Mouse (Mus musculus): ENCODE data around the gene Myh6. TPM values are rescaled to one million over a fixed set of nuclear protein-coding genes. Genes with fewer than 3 reads are reported as not detected.

The Myh6 gene
- polyA plus RNA-seq, 1 experiment: not detected

DNA sequence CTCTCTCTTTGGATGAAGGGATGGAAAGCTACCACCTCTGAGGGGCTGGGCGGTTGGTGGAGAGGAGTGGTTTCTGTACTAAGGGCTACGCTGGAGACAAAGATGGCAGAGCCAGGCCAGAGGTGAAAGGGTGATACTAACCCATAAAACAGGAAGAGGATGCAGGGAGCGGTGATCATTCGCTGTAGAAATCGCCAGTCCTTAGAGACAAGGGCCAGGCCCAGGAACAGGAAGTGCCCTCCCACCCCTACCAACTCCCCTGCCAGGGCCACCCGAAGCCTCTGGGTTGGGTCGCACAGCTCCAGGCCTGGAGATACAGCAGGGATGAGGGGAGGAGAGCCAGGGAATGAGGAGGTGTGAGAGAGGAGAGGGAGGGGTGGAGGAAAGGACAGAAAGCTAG is 58.0 kb downstream of the Myh6 start:
- no peak overlapping the region for H3K27ac ChIP-seq (ENCODE audit: insufficient read depth, low read depth, low read length)
- no peak for TF ChIP-seq CTCF (IDR thresholded peaks at IDR 0.05; ENCODE audit: extremely low read depth, insufficient read length, insufficient replicate concordance, low read depth, low read length)
- TF ChIP-seq POLR2A (IDR thresholded peaks at IDR 0.05; ENCODE audit: low read depth, low read length): no peak
- H3K27me3 ChIP-seq (ENCODE audit: control insufficient read depth, insufficient read depth, low read length): peaks cover 15% of the 10 kb centered on the region
- no peak overlapping the region for H3K4me3 ChIP-seq (ENCODE audit: low read depth, low read length)
- 83% methylated on average over 7 of the region's 7 CpGs for WGBS
- H3K4me1 ChIP-seq (ENCODE audit: control insufficient read depth, insufficient read depth, insufficient read length, low read length): peaks cover 6% of the 10 kb centered on the region
- no peaks in the 10 kb centered on the region for H3K36me3 ChIP-seq (ENCODE audit: control insufficient read depth, insufficient read depth, low read length)

DNA sequence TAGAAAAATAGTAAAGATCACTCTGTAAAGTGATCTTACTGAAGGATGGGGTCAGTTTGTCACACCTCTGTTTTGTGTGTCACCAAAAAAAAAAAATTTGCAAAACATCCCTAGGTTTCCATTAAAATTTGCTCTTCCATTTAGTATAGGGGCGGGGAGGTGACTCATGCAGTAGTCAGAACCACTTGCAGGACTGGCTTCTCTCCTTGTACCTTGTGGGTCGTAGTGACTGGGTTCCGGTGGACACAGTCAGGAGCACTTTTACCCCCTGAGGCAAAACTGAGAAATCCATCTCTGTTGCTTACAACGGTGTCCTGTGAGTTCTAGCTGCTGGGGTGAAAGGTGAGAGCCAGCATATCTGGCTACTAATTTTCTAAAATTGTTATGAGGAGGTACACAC is 63.1 kb downstream of the Myh6 start:
- Histone ChIP-seq H3K4me3 (ENCODE audit: low read depth, low read length) (no peak overlapping the region), H3K27me3 (ENCODE audit: control insufficient read depth, insufficient read depth, low read length) (no peaks in the 10 kb centered on the region), H3K36me3 (ENCODE audit: control insufficient read depth, insufficient read depth, low read length) (no peaks in the 10 kb centered on the region; the same call in 1 of the 2 replicates), H3K4me1 (ENCODE audit: control insufficient read depth, insufficient read depth, insufficient read length, low read length) (no peaks in the 10 kb centered on the region; the same call in 1 of the 2 replicates), H3K27ac (ENCODE audit: insufficient read depth, low read depth, low read length) (no peak overlapping the region)
- WGBS: 91% methylated on average over 4 of the region's 4 CpGs
- TF ChIP-seq POLR2A (IDR thresholded peaks at IDR 0.05; ENCODE audit: low read depth, low read length) (no peak), CTCF (IDR thresholded peaks at IDR 0.05; ENCODE audit: extremely low read depth, insufficient read length, insufficient replicate concordance, low read depth, low read length) (no peak)

DNA sequence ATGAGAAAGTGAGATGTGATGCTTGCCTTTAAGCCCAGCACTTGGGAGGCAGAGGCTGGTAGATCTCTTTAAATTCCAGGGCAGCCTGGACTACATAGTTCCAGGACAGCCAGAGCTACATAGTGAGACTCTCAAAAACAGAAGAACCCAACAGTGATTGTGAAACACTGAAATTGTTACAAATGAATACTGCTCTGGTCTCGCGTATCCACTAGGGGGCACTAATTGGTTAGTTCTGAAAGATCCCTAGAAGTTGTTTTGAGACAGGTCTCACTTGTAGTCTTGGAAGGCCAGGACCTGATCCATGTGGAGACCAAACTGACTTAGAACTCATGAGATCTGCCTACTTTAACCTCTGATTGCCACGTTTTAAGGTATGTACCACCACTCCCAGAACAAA is 66.3 kb downstream of the Myh6 start:
- H3K27ac ChIP-seq (ENCODE audit: insufficient read depth, low read depth, low read length): no peak overlapping the region
- H3K4me1 ChIP-seq (ENCODE audit: control insufficient read depth, insufficient read depth, insufficient read length, low read length): no peaks in the 10 kb centered on the region; the same call in 1 of the 2 replicates
- H3K27me3 ChIP-seq (ENCODE audit: control insufficient read depth, insufficient read depth, low read length): no peaks in the 10 kb centered on the region
- TF ChIP-seq CTCF (IDR thresholded peaks at IDR 0.05; ENCODE audit: extremely low read depth, insufficient read length, insufficient replicate concordance, low read depth, low read length) (0 out of 2 replicates have a peak, but pooled peaks have one; percentile 21), POLR2A (IDR thresholded peaks at IDR 0.05; ENCODE audit: low read depth, low read length) (no peak)
- no peak overlapping the region for H3K4me3 ChIP-seq (ENCODE audit: low read depth, low read length)
- H3K36me3 ChIP-seq (ENCODE audit: control insufficient read depth, insufficient read depth, low read length): peaks cover 22% of the 10 kb centered on the region
- WGBS: under 1% methylated on average over 3 of the region's 3 CpGs

DNA sequence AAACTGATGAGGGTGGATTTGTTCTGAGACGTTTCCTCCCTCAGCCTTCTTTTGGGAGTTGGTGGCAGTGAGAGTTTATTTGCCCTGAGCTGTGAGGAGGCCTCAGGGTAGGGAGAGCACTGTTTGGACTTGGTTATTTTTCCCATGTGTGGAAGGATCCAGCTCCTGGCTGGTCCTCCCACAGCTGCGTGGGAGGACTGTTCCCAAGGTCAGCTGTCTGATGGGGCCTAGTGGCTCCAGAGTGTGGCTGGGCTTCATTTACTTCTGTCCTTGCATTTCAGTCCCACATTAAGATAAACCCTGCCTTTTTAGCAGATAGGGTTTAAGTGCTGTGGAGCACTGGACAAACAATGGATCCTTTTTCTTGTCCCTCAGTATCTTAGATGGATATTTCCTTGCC is 69.3 kb downstream of the Myh6 start:
- peaks cover 2% of the 10 kb centered on the region; the same call in 1 of the 2 replicates for H3K4me1 ChIP-seq (ENCODE audit: control insufficient read depth, insufficient read depth, insufficient read length, low read length)
- H3K27me3 ChIP-seq (ENCODE audit: control insufficient read depth, insufficient read depth, low read length): no peaks in the 10 kb centered on the region
- 60% methylated on average over 2 of the region's 2 CpGs for WGBS
- TF ChIP-seq CTCF (IDR thresholded peaks at IDR 0.05; ENCODE audit: extremely low read depth, insufficient read length, insufficient replicate concordance, low read depth, low read length) (no peak), POLR2A (IDR thresholded peaks at IDR 0.05; ENCODE audit: low read depth, low read length) (no peak)
- H3K27ac ChIP-seq (ENCODE audit: insufficient read depth, low read depth, low read length): no peak overlapping the region
- peaks cover 22% of the 10 kb centered on the region for H3K36me3 ChIP-seq (ENCODE audit: control insufficient read depth, insufficient read depth, low read length)
- H3K4me3 ChIP-seq (ENCODE audit: low read depth, low read length): no peak overlapping the region

DNA sequence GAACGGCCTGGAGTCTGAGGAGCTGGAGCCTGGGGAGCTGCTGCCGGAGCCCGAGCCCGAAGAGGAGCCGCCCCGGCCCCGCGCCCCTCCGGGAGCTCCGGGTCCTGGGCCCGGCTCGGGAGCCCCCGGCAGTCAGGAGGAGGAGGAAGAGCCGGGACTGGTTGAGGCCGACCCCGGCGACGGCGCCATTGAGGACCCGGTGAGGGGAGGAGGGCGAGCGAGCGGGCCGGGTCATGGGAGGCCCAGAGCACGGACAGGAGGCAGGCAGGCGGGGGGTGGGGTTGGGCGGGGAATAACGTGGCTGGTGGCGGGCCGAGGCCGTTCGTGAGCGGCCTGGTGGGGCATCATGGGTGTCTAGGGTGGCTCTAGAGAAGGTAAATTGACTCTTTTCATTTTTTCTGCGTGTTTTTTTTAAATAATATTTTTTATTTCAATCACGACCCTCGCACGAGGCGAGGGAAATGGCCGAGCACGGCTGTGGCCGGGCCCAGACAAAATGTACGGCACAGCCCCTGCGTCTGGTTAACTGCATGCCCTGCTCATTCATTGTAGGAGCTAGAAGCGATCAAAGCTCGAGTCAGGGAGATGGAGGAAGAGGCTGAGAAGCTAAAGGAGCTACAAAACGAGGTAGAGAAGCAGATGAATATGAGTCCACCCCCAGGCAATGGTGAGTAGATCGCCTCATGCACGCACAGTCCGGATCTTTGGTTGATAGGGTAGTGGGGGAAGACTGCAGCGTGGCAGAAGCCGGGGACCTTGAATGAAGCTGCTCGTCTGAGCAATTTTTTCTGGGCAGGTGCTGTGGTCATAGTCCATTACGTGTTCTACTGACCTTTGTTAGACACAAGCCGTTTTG is 72.2 kb downstream of the Myh6 start:
- WGBS: 1% methylated on average over 54 of the region's 54 CpGs
- Histone ChIP-seq H3K27me3 (ENCODE audit: control insufficient read depth, insufficient read depth, low read length) (no peaks in the 10 kb centered on the region), H3K36me3 (ENCODE audit: control insufficient read depth, insufficient read depth, low read length) (peaks cover 22% of the 10 kb centered on the region), H3K4me3 (ENCODE audit: low read depth, low read length) (peak overlapping the region; percentile 91), H3K4me1 (ENCODE audit: control insufficient read depth, insufficient read depth, insufficient read length, low read length) (peaks cover 2% of the 10 kb centered on the region; the same call in 1 of the 2 replicates), H3K27ac (ENCODE audit: insufficient read depth, low read depth, low read length) (peak overlapping the region; percentile 50)
- TF ChIP-seq CTCF (IDR thresholded peaks at IDR 0.05; ENCODE audit: extremely low read depth, insufficient read length, insufficient replicate concordance, low read depth, low read length) (no peak), POLR2A (IDR thresholded peaks at IDR 0.05; ENCODE audit: low read depth, low read length) (no peak)

DNA sequence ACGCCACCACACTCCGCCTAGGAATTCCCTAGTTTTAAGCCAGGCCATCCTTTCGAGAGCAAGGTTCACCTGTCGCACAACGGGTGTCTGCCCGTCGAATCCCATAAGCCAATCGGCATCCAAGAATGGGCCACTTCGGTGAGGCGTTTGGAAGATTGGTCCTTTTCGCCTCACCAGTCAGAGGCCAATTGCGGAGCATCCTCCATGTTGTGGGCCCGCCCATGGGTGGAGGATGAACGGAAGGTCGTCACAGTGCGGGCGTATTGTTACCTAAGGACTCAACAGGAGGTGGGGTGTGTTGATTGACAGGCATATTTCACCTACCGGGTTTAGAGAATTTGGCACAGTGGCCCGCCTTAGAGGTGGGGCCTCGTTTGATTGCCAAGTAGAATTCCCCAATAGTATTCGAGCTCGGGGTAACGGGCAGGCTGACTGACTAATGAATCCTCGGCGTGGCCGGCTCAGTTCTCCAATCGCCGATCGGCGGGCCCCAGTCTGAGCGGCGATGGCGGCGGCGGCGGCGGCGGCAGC is 73.0 kb downstream of the Myh6 start:
- H3K36me3 ChIP-seq (ENCODE audit: control insufficient read depth, insufficient read depth, low read length): peaks cover 22% of the 10 kb centered on the region
- TF ChIP-seq POLR2A (IDR thresholded peaks at IDR 0.05; ENCODE audit: low read depth, low read length) (peak; percentile 61; the same call in 1 of the 2 replicates), CTCF (IDR thresholded peaks at IDR 0.05; ENCODE audit: extremely low read depth, insufficient read length, insufficient replicate concordance, low read depth, low read length) (no peak)
- H3K27ac ChIP-seq (ENCODE audit: insufficient read depth, low read depth, low read length): peak overlapping the region; percentile 35; the same call in 1 of the 2 replicates
- H3K4me1 ChIP-seq (ENCODE audit: control insufficient read depth, insufficient read depth, insufficient read length, low read length): peaks cover 2% of the 10 kb centered on the region; the same call in 1 of the 2 replicates
- no peaks in the 10 kb centered on the region for H3K27me3 ChIP-seq (ENCODE audit: control insufficient read depth, insufficient read depth, low read length)
- peak overlapping the region; percentile 91 for H3K4me3 ChIP-seq (ENCODE audit: low read depth, low read length)
- under 1% methylated on average over 38 of the region's 38 CpGs for WGBS

DNA sequence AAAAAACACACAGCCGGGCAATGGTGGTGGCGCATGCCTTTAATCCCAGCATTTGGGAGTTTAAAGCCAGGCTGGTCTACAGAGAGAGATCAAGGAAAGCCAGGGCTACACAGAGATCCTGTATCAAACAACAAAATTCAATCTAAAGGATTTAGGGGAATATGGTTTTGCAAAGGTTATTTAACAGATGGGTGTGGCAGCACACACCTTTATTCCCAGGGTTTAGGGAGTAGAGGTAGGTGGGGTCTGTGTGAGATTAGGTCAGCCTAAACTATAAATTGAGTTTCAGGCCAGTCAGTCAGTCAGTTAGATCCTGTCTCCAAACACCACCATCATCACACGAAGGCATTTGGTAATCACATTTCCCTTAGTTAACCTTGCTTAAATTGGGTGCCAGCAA is 74.5 kb downstream of the Myh6 start, which contains the start of gene Pabpn1:
TSS of gene Pabpn1 (plus strand) at position 301 of the 400 bp plus-strand sequence.
- no peak for TF ChIP-seq POLR2A (IDR thresholded peaks at IDR 0.05; ENCODE audit: low read depth, low read length)
- TF ChIP-seq CTCF (IDR thresholded peaks at IDR 0.05; ENCODE audit: extremely low read depth, insufficient read length, insufficient replicate concordance, low read depth, low read length): no peak
- Histone ChIP-seq H3K36me3 (ENCODE audit: control insufficient read depth, insufficient read depth, low read length) (peaks cover 11% of the 10 kb centered on the region), H3K4me3 (ENCODE audit: low read depth, low read length) (no peak within 1 kb of the TSS), H3K27ac (ENCODE audit: insufficient read depth, low read depth, low read length) (peak within 1 kb of the TSS; percentile 35; the same call in 1 of the 2 replicates), H3K4me1 (ENCODE audit: control insufficient read depth, insufficient read depth, insufficient read length, low read length) (peaks cover 2% of the 10 kb centered on the region; the same call in 1 of the 2 replicates), H3K27me3 (ENCODE audit: control insufficient read depth, insufficient read depth, low read length) (no peaks in the 10 kb centered on the region)
- 93% methylated on average over 3 of the region's 3 CpGs for WGBS

Other genes with a start within 250 kb of the Myh6 start
- gene Slc7a8, start 185.0 kb downstream of the Myh6 start, polyA plus RNA-seq (2012; rRNA removed): 39.5 and 174 TPM in 2 replicates
- not detected in 2 replicates for gene Rnf212b, start 152.8 kb downstream of the Myh6 start, polyA plus RNA-seq (2012; rRNA removed)
- 1.1 and 2.0 TPM in 2 replicates for gene Homez, start 96.0 kb downstream of the Myh6 start, polyA plus RNA-seq (2012; rRNA removed)
- 8.9 and 17.4 TPM in 2 replicates for gene Ppp1r3e, start 89.4 kb downstream of the Myh6 start, polyA plus RNA-seq (2012; rRNA removed)
- gene Bcl2l2, start 83.5 kb downstream of the Myh6 start, polyA plus RNA-seq (2012; rRNA removed): 22.5 and 29.8 TPM in 2 replicates
- 5.8 and 12.4 TPM in 2 replicates for gene Gm20521, start 83.5 kb downstream of the Myh6 start, polyA plus RNA-seq (2012; rRNA removed)
- gene Pabpn1, start 74.4 kb downstream of the Myh6 start, polyA plus RNA-seq (2012; rRNA removed): 19.7 and 36.0 TPM in 2 replicates
- gene Slc22a17, start 53.8 kb downstream of the Myh6 start, polyA plus RNA-seq (2012; rRNA removed): 15.2 and 18.0 TPM in 2 replicates
- 5.4 and 5.7 TPM in 2 replicates for gene Efs, start 40.8 kb downstream of the Myh6 start, polyA plus RNA-seq (2012; rRNA removed)
- 0.53 and 1.1 TPM in 2 replicates for gene Il25, start 34.2 kb downstream of the Myh6 start, polyA plus RNA-seq (2012; rRNA removed)
- gene Cmtm5, start 30.7 kb downstream of the Myh6 start, polyA plus RNA-seq (2012; rRNA removed): 0.46 and 0.93 TPM in 2 replicates
- not detected in 2 replicates for gene Gm17428, start 10.0 kb upstream of the Myh6 start, polyA plus RNA-seq (2012; rRNA removed)
- gene Myh7, start 27.7 kb upstream of the Myh6 start, polyA plus RNA-seq (2012; rRNA removed): 0.10 and 0.18 TPM in 2 replicates
- gene Ngdn, start 48.5 kb upstream of the Myh6 start, polyA plus RNA-seq (2012; rRNA removed): 3.9 and 8.4 TPM in 2 replicates
- 2.2 and 4.2 TPM in 2 replicates for gene Zfhx2, start 125.4 kb upstream of the Myh6 start, polyA plus RNA-seq (2012; rRNA removed)
- 2.9 and 4.9 TPM in 2 replicates for gene Thtpa, start 127.9 kb upstream of the Myh6 start, polyA plus RNA-seq (2012; rRNA removed)
- 48.4 and 80.7 TPM in 2 replicates for gene Ap1g2, start 139.7 kb upstream of the Myh6 start, polyA plus RNA-seq (2012; rRNA removed)
- 0.65 and 0.72 TPM in 2 replicates for gene Jph4, start 150.0 kb upstream of the Myh6 start, polyA plus RNA-seq (2012; rRNA removed)

Measured in small intestine, adult 2 months (tissue).